Mouse (Mus musculus): ENCODE data around the gene Olfr1496. TPM values are rescaled to one million over a fixed set of nuclear protein-coding genes. Genes with fewer than 3 reads are reported as not detected.

The Olfr1496 gene
- not detected for total RNA-seq (2023)

GRCm38 (mm10) chr19:13777578-13777977, at the start of gene Olfr1496:
Olfr1496 (plus strand) TSS chr19:13777878.

GRCm38 (mm10) chr19:13739428-13739827, 38.2 kb upstream of the Olfr1496 start, which contains the start of gene Olfr1494:
Olfr1494 (plus strand) TSS chr19:13739728.

GRCm38 (mm10) chr19:13764306-13764705, 13.4 kb upstream of the Olfr1496 start, which contains the start of gene Olfr1495:
Olfr1495 (plus strand) TSS chr19:13764606.

GRCm38 (mm10) chr19:13798102-13798501, 20.4 kb downstream of the Olfr1496 start, which contains the start of gene Olfr1497:
Olfr1497 (minus strand) TSS chr19:13798202.

GRCm38 (mm10) chr19:13819347-13819746, 41.7 kb downstream of the Olfr1496 start, which contains the start of gene Olfr1499:
Olfr1499 (minus strand) TSS chr19:13819447.

GRCm38 (mm10) chr19:13830388-13830787, 52.7 kb downstream of the Olfr1496 start, which contains the start of gene Olfr1500:
Olfr1500 (minus strand) TSS chr19:13830488.

Other genes starting within 250 kb of the Olfr1496 start
- not detected for gene Olfr1480, start 250.0 kb upstream of the Olfr1496 start, total RNA-seq (2023)
- not detected for gene Olfr1484, start 194.4 kb upstream of the Olfr1496 start, total RNA-seq (2023)
- gene Olfr1487, start 160.5 kb upstream of the Olfr1496 start, total RNA-seq (2023): not detected
- gene Olfr1489, start 146.3 kb upstream of the Olfr1496 start, total RNA-seq (2023): not detected
- not detected for gene Olfr1490, start 126.8 kb upstream of the Olfr1496 start, total RNA-seq (2023)
- not detected for gene Olfr1491, start 80.6 kb upstream of the Olfr1496 start, total RNA-seq (2023)
- not detected for gene Olfr1493-ps1, start 54.6 kb upstream of the Olfr1496 start, total RNA-seq (2023)
- not detected for gene Olfr1494, start 38.1 kb upstream of the Olfr1496 start, total RNA-seq (2023)
- gene Olfr1495, start 13.3 kb upstream of the Olfr1496 start, total RNA-seq (2023): not detected
- not detected for gene Olfr1497, start 20.3 kb downstream of the Olfr1496 start, total RNA-seq (2023)
- gene Olfr1499, start 41.6 kb downstream of the Olfr1496 start, total RNA-seq (2023): not detected
- not detected for gene Olfr1500, start 52.6 kb downstream of the Olfr1496 start, total RNA-seq (2023)
- not detected for gene Olfr1501, start 72.8 kb downstream of the Olfr1496 start, total RNA-seq (2023)
- gene Olfr1502, start 83.9 kb downstream of the Olfr1496 start, total RNA-seq (2023): not detected
- not detected for gene Olfr1504, start 120.0 kb downstream of the Olfr1496 start, total RNA-seq (2023)
- not detected for gene Olfr1505, start 135.7 kb downstream of the Olfr1496 start, total RNA-seq (2023)

Measured in CD4-positive naive resting alpha-beta T cell, adult 76 days (primary cell).